Mouse (Mus musculus) heart, embryonic 16.5 days (tissue): ENCODE measurements around the gene Fam8a1. TPM values are rescaled to one million over a fixed set of nuclear protein-coding genes. Genes with fewer than 3 reads are reported as not detected.
A peak's percentile ranks its signal among the peaks of the same experiment; 100 is the strongest.

Source experiments
- ATAC-seq: fragments of 200-750 bp; cut with Nextera tagmentation; replicated peaks from 2 replicates; pipeline ENCODE4 v1.8.0; 2017; ENCODE audit warnings: moderate number of reproducible peaks; ENCODE audit not compliant: insufficient read depth, low FRiP score; ENCODE audit errors: extremely low read depth
- H3K27ac ChIP-seq: fragments of 300-500 bp; sonication (generic); 2 replicates; pipeline ENCODE4 v1.5.1; 2014; ENCODE audit warnings: mild to moderate bottlenecking, low read length, control low read depth, moderate library complexity
- H3K27me3 ChIP-seq: fragments of 300-500 bp; sonication (generic); 2 replicates; pipeline ENCODE4 v1.6.1; 2014; ENCODE audit warnings: low read length, mixed read lengths; ENCODE audit not compliant: control insufficient read depth, insufficient read depth
- H3K36me3 ChIP-seq: fragments of 300-500 bp; sonication (generic); 2 replicates; pipeline ENCODE4 v1.6.1; 2014; ENCODE audit not compliant: control insufficient read depth, insufficient read depth
- H3K4me1 ChIP-seq: fragments of 300-500 bp; sonication (generic); 2 replicates; pipeline ENCODE4 v1.6.1; 2014; ENCODE audit warnings: low read length, mixed read lengths; ENCODE audit not compliant: control insufficient read depth, insufficient read depth
- H3K4me2 ChIP-seq: fragments of 300-500 bp; sonication (generic); 2 replicates; pipeline ENCODE4 v1.6.1; 2014; ENCODE audit warnings: low read depth, mild to moderate bottlenecking, control low read depth, low read length
- H3K4me3 ChIP-seq: fragments of 300-500 bp; sonication (generic); 2 replicates; pipeline ENCODE4 v1.5.1; 2014; ENCODE audit warnings: mild to moderate bottlenecking, control low read depth, low read length
- H3K9ac ChIP-seq: fragments of 300-500 bp; sonication (generic); 2 replicates; pipeline ENCODE4 v1.6.1; 2014; ENCODE audit warnings: low read length, control low read depth
- H3K9me3 ChIP-seq: fragments of 300-500 bp; sonication (generic); replicated peaks from 2 replicates; pipeline ENCODE4 v1.6.1; 2016; ENCODE audit warnings: low read length; ENCODE audit not compliant: control insufficient read depth
- WGBS: fragments of 180-500 bp; shearing (Covaris S2); extraction: QIAGEN DNeasy Blood & Tissue Kit; methylation state at CpG from one replicate; pipeline ENCODE4 v1.1.7; 2014; 5-methylcytosine and 5-hydroxymethylcytosine counted together
- polyA plus RNA-seq: library from polyadenylated mRNA; unstranded; fragments of >200 nt; fragmentation: Nextera tagmentation; extraction: Ambion mirVana; gene quantifications from 2 replicates; pipeline ENCODE4 v1.2.1, GENCODE M21; 2015

Gene Fam8a1
- polyA plus RNA-seq, result 8.2 TPM in 2 replicates

- H3K4me3 ChIP-seq, result peak within 1 kb of the TSS; percentile 88
- H3K9ac ChIP-seq, result peak within 1 kb of the TSS; percentile 95
- 1% methylated on average over 46 of the region's 46 CpGs for WGBS
- H3K36me3 ChIP-seq, result peaks cover 9% of the 10 kb centered on the region
- no peaks in the 10 kb centered on the region for H3K9me3 ChIP-seq
- peak; percentile 96 for ATAC-seq
- H3K27me3 ChIP-seq, result no peaks in the 10 kb centered on the region
- H3K27ac ChIP-seq, result peak within 1 kb of the TSS; percentile 83
- peak within 1 kb of the TSS; percentile 82 for H3K4me2 ChIP-seq
- peaks cover 7% of the 10 kb centered on the region for H3K4me1 ChIP-seq
Observed at GRCm38 (mm10) chr13:46669048-46669619, at the start of gene Fam8a1. Gene Fam8a1, plus strand, starts transcription at chr13:46669522.

- Histone ChIP-seq H3K27ac (no peak overlapping the region), H3K4me2 (no peak overlapping the region), H3K27me3 (no peaks in the 10 kb centered on the region), H3K9me3 (no peaks in the 10 kb centered on the region), H3K9ac (no peak overlapping the region), H3K4me1 (no peaks in the 10 kb centered on the region), H3K36me3 (peaks cover 28% of the 10 kb centered on the region), H3K4me3 (no peak overlapping the region)
- ATAC-seq, result 0 out of 2 replicates have a peak, but pooled peaks have one; percentile 23
- 50% methylated on average over 11 of the region's 11 CpGs for WGBS
Observed at GRCm38 (mm10) chr13:46619633-46620032, 49.7 kb upstream of the Fam8a1 start.

GRCm38 (mm10) chr13:46620964-46621757 is 48.2 kb upstream of the Fam8a1 start:
- H3K36me3 ChIP-seq, result peaks cover 24% of the 10 kb centered on the region
- no peak overlapping the region for H3K27ac ChIP-seq
- H3K9me3 ChIP-seq, result no peaks in the 10 kb centered on the region
- no peak overlapping the region for H3K9ac ChIP-seq
- H3K4me3 ChIP-seq, result no peak overlapping the region
- H3K27me3 ChIP-seq, result no peaks in the 10 kb centered on the region
- no peaks in the 10 kb centered on the region for H3K4me1 ChIP-seq
- ATAC-seq, result no peak
- no peak overlapping the region for H3K4me2 ChIP-seq
- WGBS, result 91% methylated on average over 7 of the region's 7 CpGs

- no peak for ATAC-seq
- Histone ChIP-seq H3K36me3 (peaks cover 15% of the 10 kb centered on the region), H3K27me3 (no peaks in the 10 kb centered on the region), H3K9ac (no peak overlapping the region), H3K4me1 (no peaks in the 10 kb centered on the region), H3K27ac (no peak overlapping the region), H3K9me3 (no peaks in the 10 kb centered on the region), H3K4me3 (no peak overlapping the region), H3K4me2 (no peak overlapping the region)
- WGBS, result 69% methylated on average over 9 of the region's 9 CpGs
Observed at GRCm38 (mm10) chr13:46626608-46627007, 42.7 kb upstream of the Fam8a1 start.

GRCm38 (mm10) chr13:46627841-46628240 is 41.5 kb upstream of the Fam8a1 start:
- Histone ChIP-seq H3K4me3 (no peak overlapping the region), H3K4me1 (no peaks in the 10 kb centered on the region), H3K9ac (no peak overlapping the region), H3K9me3 (no peaks in the 10 kb centered on the region), H3K27me3 (no peaks in the 10 kb centered on the region), H3K4me2 (no peak overlapping the region), H3K36me3 (peaks cover 22% of the 10 kb centered on the region), H3K27ac (no peak overlapping the region)
- ATAC-seq, result no peak
- WGBS, result 81% methylated on average over 10 of the region's 10 CpGs

GRCm38 (mm10) chr13:46629391-46629790 is 39.9 kb upstream of the Fam8a1 start:
- peaks cover 10% of the 10 kb centered on the region for H3K36me3 ChIP-seq
- no peak for ATAC-seq
- 67% methylated on average over 6 of the region's 6 CpGs for WGBS

GRCm38 (mm10) chr13:46632796-46633195 is 36.5 kb upstream of the Fam8a1 start:
- no peaks in the 10 kb centered on the region for H3K27me3 ChIP-seq
- H3K4me3 ChIP-seq, result no peak overlapping the region
- H3K9ac ChIP-seq, result no peak overlapping the region
- no peak for ATAC-seq
- peaks cover 36% of the 10 kb centered on the region for H3K36me3 ChIP-seq
- no peak overlapping the region for H3K27ac ChIP-seq
- no peak overlapping the region for H3K4me2 ChIP-seq
- peaks cover 3% of the 10 kb centered on the region; the same call in 1 of the 2 replicates for H3K9me3 ChIP-seq
- WGBS, result 56% methylated on average over 4 of the region's 4 CpGs
- no peaks in the 10 kb centered on the region for H3K4me1 ChIP-seq

More at GRCm38 (mm10) chr13:46629391-46629790, 39.9 kb upstream of the Fam8a1 start:
- no peaks in the 10 kb centered on the region for H3K27me3 ChIP-seq
- no peak overlapping the region for H3K9ac ChIP-seq
- no peaks in the 10 kb centered on the region for H3K9me3 ChIP-seq
- H3K4me1 ChIP-seq, result no peaks in the 10 kb centered on the region
- no peak overlapping the region for H3K4me2 ChIP-seq
- no peak overlapping the region for H3K27ac ChIP-seq
- no peak overlapping the region for H3K4me3 ChIP-seq

- Histone ChIP-seq H3K27me3 (no peaks in the 10 kb centered on the region), H3K9ac (no peak overlapping the region), H3K4me3 (no peak overlapping the region), H3K4me1 (no peaks in the 10 kb centered on the region), H3K36me3 (peaks cover 36% of the 10 kb centered on the region), H3K4me2 (no peak overlapping the region), H3K27ac (no peak overlapping the region), H3K9me3 (peaks cover 3% of the 10 kb centered on the region; the same call in 1 of the 2 replicates)
- no peak for ATAC-seq
- WGBS, result 67% methylated on average over 18 of the region's 18 CpGs
Observed at GRCm38 (mm10) chr13:46633320-46634132, 35.8 kb upstream of the Fam8a1 start.
